Mouse (Mus musculus) hindbrain, embryonic 14.5 days (tissue): Measurements from ENCODE around the gene Gm20547. TPM values are rescaled to one million over a fixed set of nuclear protein-coding genes. Genes with fewer than 3 reads are reported as not detected.
"Not testable (repeated sequence)": the region's sequence is repeated elsewhere in the genome, so short reads cannot be mapped to it uniquely, and the experiment has no call there.

Experiments
- ATAC-seq: fragments of 200-750 bp; cut with Nextera tagmentation; 2 replicates; pipeline ENCODE4 v1.8.0; 2017; ENCODE audit warnings: moderate number of reproducible peaks, mild to moderate bottlenecking, moderate TSS enrichment, moderate library complexity; ENCODE audit not compliant: low FRiP score
- DNase-seq: peaks from one replicate; pipeline ENCODE4 v3.0.0-alpha.2; 2015; ENCODE audit warnings: low spot score
- H3K27ac ChIP-seq: fragments of 300-500 bp; sonication (generic); 2 replicates; pipeline ENCODE4 v1.5.1; 2014; ENCODE audit warnings: mild to moderate bottlenecking, moderate library complexity
- H3K27me3 ChIP-seq: fragments of 300-500 bp; sonication (generic); 2 replicates; pipeline ENCODE4 v1.6.1; 2014; ENCODE audit warnings: mild to moderate bottlenecking, low read length, mixed read lengths; ENCODE audit not compliant: control insufficient read depth, insufficient read depth
- H3K36me3 ChIP-seq: fragments of 300-500 bp; sonication (generic); replicated peaks from 2 replicates; pipeline ENCODE4 v1.6.1; 2014; ENCODE audit not compliant: control insufficient read depth, insufficient read depth
- H3K4me1 ChIP-seq: fragments of 300-500 bp; sonication (generic); replicated peaks from 2 replicates; pipeline ENCODE4 v1.6.1; 2014; ENCODE audit warnings: antibody characterized with exemption, low read length, mixed read lengths; ENCODE audit not compliant: control insufficient read depth, insufficient read depth
- H3K4me2 ChIP-seq: fragments of 300-500 bp; sonication (generic); replicated peaks from 2 replicates; pipeline ENCODE4 v1.6.1; 2014; ENCODE audit warnings: mild to moderate bottlenecking, moderate library complexity
- H3K4me3 ChIP-seq: fragments of 300-500 bp; sonication (generic); replicated peaks from 2 replicates; pipeline ENCODE4 v1.5.1; 2014; ENCODE audit warnings: mild to moderate bottlenecking, low read length
- H3K9ac ChIP-seq: fragments of 300-500 bp; sonication (generic); 2 replicates; pipeline ENCODE4 v1.6.1; 2014
- H3K9me3 ChIP-seq: fragments of 300-500 bp; sonication (generic); 2 replicates; pipeline ENCODE4 v1.6.1; 2016; ENCODE audit warnings: low read length; ENCODE audit not compliant: control insufficient read depth
- WGBS: fragments of 180-500 bp; shearing (Covaris S2); extraction: QIAGEN DNeasy Blood & Tissue Kit; methylation state at CpG from one replicate; pipeline ENCODE4 v1.1.7; 2014; 5-methylcytosine and 5-hydroxymethylcytosine counted together
- polyA plus RNA-seq: library from polyadenylated mRNA; unstranded; fragments of >200 nt; fragmentation: Nextera tagmentation; extraction: Ambion mirVana; gene quantifications from 2 replicates; pipeline ENCODE4 v1.2.1, GENCODE M21; 2014

Gm20547 gene
- polyA plus RNA-seq, 1 experiment from 2014 or later: not detected

- peaks cover 62% of the 10 kb centered on the region for H3K36me3 ChIP-seq
- WGBS: 95% methylated on average over 7 of the region's 7 CpGs
- H3K4me2 ChIP-seq: no peak overlapping the region
- ATAC-seq (no peak), DNase-seq (no peak)
- no peak overlapping the region for H3K9ac ChIP-seq
- no peak overlapping the region for H3K4me3 ChIP-seq
- no peaks in the 10 kb centered on the region for H3K9me3 ChIP-seq
- no peak overlapping the region for H3K27ac ChIP-seq
- H3K27me3 ChIP-seq: no peaks in the 10 kb centered on the region
- peaks cover 20% of the 10 kb centered on the region for H3K4me1 ChIP-seq
Observed at GRCm38 (mm10) chr17:34847615-34848014, 34.2 kb downstream of the Gm20547 start.

- Histone ChIP-seq H3K27ac (no peak overlapping the region), H3K36me3 (peaks cover 62% of the 10 kb centered on the region), H3K4me1 (peaks cover 20% of the 10 kb centered on the region), H3K9ac (no peak overlapping the region), H3K9me3 (no peaks in the 10 kb centered on the region), H3K27me3 (no peaks in the 10 kb centered on the region), H3K4me3 (no peak overlapping the region), H3K4me2 (no peak overlapping the region)
- DNase-seq (no peak), ATAC-seq (no peak)
- 86% methylated on average over 6 of the region's 6 CpGs for WGBS
Observed at GRCm38 (mm10) chr17:34847192-34847591, 34.6 kb downstream of the Gm20547 start.

GRCm38 (mm10) chr17:34844884-34845283 lies 37.0 kb downstream of the Gm20547 start:
- H3K4me3 ChIP-seq: no peak overlapping the region
- ATAC-seq: no peak
- WGBS: 93% methylated on average over 13 of the region's 13 CpGs
- DNase-seq: no peak
- no peaks in the 10 kb centered on the region for H3K27me3 ChIP-seq
- peaks cover 7% of the 10 kb centered on the region; the same call in 1 of the 2 replicates for H3K4me1 ChIP-seq
- H3K27ac ChIP-seq: no peak overlapping the region
- no peak overlapping the region for H3K9ac ChIP-seq
- peaks cover 84% of the 10 kb centered on the region for H3K36me3 ChIP-seq
- no peak overlapping the region for H3K4me2 ChIP-seq
- H3K9me3 ChIP-seq: no peaks in the 10 kb centered on the region

- WGBS: 89% methylated on average over 6 of the region's 6 CpGs
- Histone ChIP-seq H3K9me3 (no peaks in the 10 kb centered on the region), H3K9ac (no peak overlapping the region), H3K27me3 (no peaks in the 10 kb centered on the region), H3K4me3 (no peak overlapping the region), H3K27ac (no peak overlapping the region), H3K36me3 (peaks cover 73% of the 10 kb centered on the region), H3K4me1 (peaks cover 13% of the 10 kb centered on the region), H3K4me2 (no peak overlapping the region)
- DNase-seq (no peak), ATAC-seq (no peak)
Observed at GRCm38 (mm10) chr17:34840736-34841307, 41.0 kb downstream of the Gm20547 start.

- Histone ChIP-seq H3K27me3 (no peaks in the 10 kb centered on the region), H3K4me1 (peaks cover 21% of the 10 kb centered on the region), H3K9me3 (no peaks in the 10 kb centered on the region), H3K4me3 (no peak overlapping the region), H3K9ac (no peak overlapping the region), H3K4me2 (no peak overlapping the region), H3K27ac (no peak overlapping the region), H3K36me3 (peaks cover 59% of the 10 kb centered on the region)
- 91% methylated on average over 7 of the region's 7 CpGs for WGBS
- DNase-seq: no peak
- ATAC-seq: no peak
Observed at GRCm38 (mm10) chr17:34838785-34839184, 43.1 kb downstream of the Gm20547 start.

- DNase-seq (no peak), ATAC-seq (no peak)
- Histone ChIP-seq H3K36me3 (peaks cover 58% of the 10 kb centered on the region), H3K4me2 (peak overlapping the region; percentile 93), H3K4me1 (peaks cover 21% of the 10 kb centered on the region), H3K27me3 (no peaks in the 10 kb centered on the region), H3K4me3 (peak overlapping the region; percentile 53), H3K27ac (peak overlapping the region; percentile 70), H3K9me3 (no peaks in the 10 kb centered on the region), H3K9ac (peak overlapping the region; percentile 65)
- 39% methylated on average over 42 of the region's 43 CpGs for WGBS
Observed at GRCm38 (mm10) chr17:34837464-34838324, 44.1 kb downstream of the Gm20547 start.

GRCm38 (mm10) chr17:34836856-34837221 lies 45.0 kb downstream of the Gm20547 start, which contains the start of the genes Stk19 and Dxo:
Gene Stk19, minus strand, starts transcription at chr17:34836945.
Gene Dxo, plus strand, starts transcription at chr17:34837019.
- DNase-seq (peak; percentile 98), ATAC-seq (peak; percentile 92)
- Histone ChIP-seq H3K36me3 (peaks cover 54% of the 10 kb centered on the region), H3K27ac (peak within 1 kb of the TSS; percentile 70), H3K4me2 (peak within 1 kb of the TSS; percentile 93), H3K9ac (peak within 1 kb of the TSS; percentile 65), H3K9me3 (no peaks in the 10 kb centered on the region), H3K27me3 (no peaks in the 10 kb centered on the region), H3K4me1 (peaks cover 21% of the 10 kb centered on the region), H3K4me3 (peak within 1 kb of the TSS; percentile 53)
- 0% methylated on average over 40 of the region's 40 CpGs for WGBS

- no peak for DNase-seq
- peak; percentile 79 for ATAC-seq
- WGBS: 4% methylated on average over 44 of the region's 48 CpGs
- Histone ChIP-seq H3K4me2 (peak overlapping the region; percentile 92), H3K36me3 (peaks cover 51% of the 10 kb centered on the region), H3K27ac (peak overlapping the region; percentile 34), H3K9ac (peak overlapping the region; percentile 65), H3K27me3 (no peaks in the 10 kb centered on the region), H3K9me3 (no peaks in the 10 kb centered on the region), H3K4me3 (peak overlapping the region; percentile 53), H3K4me1 (peaks cover 21% of the 10 kb centered on the region)
Observed at GRCm38 (mm10) chr17:34836155-34836855, 45.5 kb downstream of the Gm20547 start.

- 100% methylated on average over 1 of the region's 1 CpGs for WGBS
- H3K4me2 ChIP-seq, H3K9me3 ChIP-seq, H3K4me1 ChIP-seq, DNase-seq, H3K27ac ChIP-seq, H3K27me3 ChIP-seq, H3K4me3 ChIP-seq, ATAC-seq, H3K9ac ChIP-seq: not testable (repeated sequence)
- peaks cover 76% of the 10 kb centered on the region for H3K36me3 ChIP-seq
Observed at GRCm38 (mm10) chr17:34830776-34831175, 51.1 kb downstream of the Gm20547 start.
